Comparison of ENCODE assay signal across 20 mouse cellular contexts in genomic region chr1:26809259-26809658, GRCm38 (mm10).
DNase-seq lines count a peak whose midpoint lies in the region; ATAC-seq lines count a peak whose summit lies in the region.
"Had no signal": no experiment of that assay in that cellular context is flagged by ENCODE, and none has a peak within 500 bp of the region (broad histone marks: within the 10 kb centered on the region; RNA-seq: fewer than 3 reads in every experiment).

No protein-coding gene starts in this region.

- H3K4me3 ChIP-seq in kidney, embryonic 14.5 days (ENCODE audit: low read length): no peak overlapping the region
- no peak overlapping the region for H3K4me3 ChIP-seq in kidney, embryonic 16.5 days (ENCODE audit: low read length)
- no peak overlapping the region for H3K4me3 ChIP-seq in liver, embryonic 12.5 days
- H3K4me3 ChIP-seq: embryonic facial prominence, embryonic 10.5 days; embryonic facial prominence, embryonic 12.5 days; forebrain, embryonic 13.5 days; forebrain, embryonic 15.5 days had no signal

- peak; percentile 5 for DNase-seq in kidney, adult 9 months
- no peak for DNase-seq in kidney, adult 18-20 months
- peak; percentile 17 for DNase-seq in kidney, postnatal 14 days
- DNase-seq in kidney, postnatal 25 days: no peak
- peak; percentile 1 for DNase-seq in brain, adult 2 months (ENCODE audit: low read depth, low spot score)
- DNase-seq: adrenal gland, adult 2 months; adrenal gland, postnatal 10 days; adrenal gland, postnatal 25 days; cerebellum, adult 11-12 months; cerebellum, adult 2 months; cerebellum, adult 9-10 months; cerebellum, postnatal 10 days; cerebellum, postnatal 25 days had no signal

- no peaks in the 10 kb centered on the region for H3K36me3 ChIP-seq in kidney, embryonic 14.5 days (ENCODE audit: control insufficient read depth, insufficient read depth, low read length)
- H3K36me3 ChIP-seq in kidney, embryonic 16.5 days (ENCODE audit: insufficient read depth, low read length): no peaks in the 10 kb centered on the region
- H3K36me3 ChIP-seq in liver, embryonic 12.5 days: no peaks in the 10 kb centered on the region
- H3K36me3 ChIP-seq: embryonic facial prominence, embryonic 10.5 days; embryonic facial prominence, embryonic 12.5 days; forebrain, embryonic 15.5 days had no signal

- H3K9me3 ChIP-seq in kidney, embryonic 14.5 days (ENCODE audit: control insufficient read depth, low read length): no peaks in the 10 kb centered on the region
- no peaks in the 10 kb centered on the region for H3K9me3 ChIP-seq in kidney, embryonic 16.5 days (ENCODE audit: low read length)
- H3K9me3 ChIP-seq in liver, embryonic 12.5 days (replicated peaks): no peaks in the 10 kb centered on the region
- H3K9me3 ChIP-seq: embryonic facial prominence, embryonic 10.5 days; embryonic facial prominence, embryonic 12.5 days; forebrain, embryonic 13.5 days; forebrain, embryonic 15.5 days had no signal

- H3K4me1 ChIP-seq in kidney, embryonic 14.5 days (ENCODE audit: control insufficient read depth, insufficient read depth, low read length): no peaks in the 10 kb centered on the region
- no peaks in the 10 kb centered on the region for H3K4me1 ChIP-seq in kidney, embryonic 16.5 days (ENCODE audit: insufficient read depth, low read length)
- no peaks in the 10 kb centered on the region for H3K4me1 ChIP-seq in liver, embryonic 12.5 days
- H3K4me1 ChIP-seq: embryonic facial prominence, embryonic 10.5 days; embryonic facial prominence, embryonic 12.5 days; forebrain, embryonic 13.5 days; forebrain, embryonic 15.5 days had no signal

- no peaks in the 10 kb centered on the region for H3K27me3 ChIP-seq in kidney, embryonic 14.5 days (ENCODE audit: control insufficient read depth, insufficient read depth, low read length)
- H3K27me3 ChIP-seq in kidney, embryonic 16.5 days (ENCODE audit: insufficient read depth, low read length): no peaks in the 10 kb centered on the region
- H3K27me3 ChIP-seq in liver, embryonic 12.5 days (replicated peaks): no peaks in the 10 kb centered on the region
- H3K27me3 ChIP-seq: embryonic facial prominence, embryonic 12.5 days; forebrain, embryonic 13.5 days; forebrain, embryonic 15.5 days had no signal

- H3K9ac ChIP-seq in kidney, embryonic 14.5 days (ENCODE audit: low read depth, low read length): no peak overlapping the region
- no peak overlapping the region for H3K9ac ChIP-seq in kidney, embryonic 16.5 days (replicated peaks; ENCODE audit: low read length)
- H3K9ac ChIP-seq in liver, embryonic 12.5 days: no peak overlapping the region
- H3K9ac ChIP-seq: embryonic facial prominence, embryonic 12.5 days; forebrain, embryonic 13.5 days; forebrain, embryonic 15.5 days had no signal

- no peak overlapping the region for H3K27ac ChIP-seq in kidney, embryonic 14.5 days (ENCODE audit: low read depth, low read length)
- no peak overlapping the region for H3K27ac ChIP-seq in kidney, embryonic 16.5 days (ENCODE audit: low read length)
- no peak overlapping the region for H3K27ac ChIP-seq in liver, embryonic 12.5 days
- H3K27ac ChIP-seq: embryonic facial prominence, embryonic 10.5 days; embryonic facial prominence, embryonic 12.5 days; forebrain, embryonic 13.5 days; forebrain, embryonic 15.5 days had no signal

- 54% methylated on average over 2 of the region's 2 CpGs for WGBS in kidney, embryonic 14.5 days
- WGBS in kidney, embryonic 16.5 days: 58% methylated on average over 2 of the region's 2 CpGs
- WGBS in liver, embryonic 12.5 days (ENCODE audit: insufficient replicate concordance): 57% methylated on average over 2 of the region's 2 CpGs

- H3K4me2 ChIP-seq in kidney, embryonic 14.5 days (replicated peaks; ENCODE audit: low read depth, low read length): no peak overlapping the region
- no peak overlapping the region for H3K4me2 ChIP-seq in kidney, embryonic 16.5 days (replicated peaks; ENCODE audit: low read depth, low read length)
- no peak overlapping the region for H3K4me2 ChIP-seq in liver, embryonic 12.5 days
- H3K4me2 ChIP-seq: embryonic facial prominence, embryonic 12.5 days; forebrain, embryonic 13.5 days; forebrain, embryonic 15.5 days had no signal

- ATAC-seq in kidney, embryonic 14.5 days (ENCODE audit: low FRiP score, low TSS enrichment): no peak; the same call in 1 of the 2 replicates
- peak; percentile 61; the same call in 1 of the 2 replicates for ATAC-seq in kidney, embryonic 16.5 days (ENCODE audit: low FRiP score, low TSS enrichment)
- ATAC-seq in liver, embryonic 12.5 days: no peak
- ATAC-seq: forebrain, embryonic 13.5 days; forebrain, embryonic 15.5 days had no signal

Comparison
In these comparisons a context has a peak if more than half of its experiments do, and no peak if none do; other contexts are left out.
1. DNase-seq: peak in kidney, adult 9 months (single experiment), kidney, postnatal 14 days (single experiment) and brain, adult 2 months (single experiment); none in kidney, adult 18-20 months (single experiment) and kidney, postnatal 25 days (0 of 2).